ENCODE assay signal across 15 mouse cellular contexts in genomic region chr1:68105834-68106542, GRCm38 (mm10).
DNase-seq lines count a peak whose midpoint lies in the region; ATAC-seq and TF ChIP-seq lines count a peak whose summit lies in the region.
"Had no signal": no experiment of that assay in that cellular context is flagged by ENCODE, and none has a peak within 500 bp of the region (broad histone marks: within the 10 kb centered on the region; RNA-seq: fewer than 3 reads in every experiment).

No protein-coding gene starts in this region.

- no peak for TF ChIP-seq CTCF in brain, embryonic 14.5 days (IDR thresholded peaks at IDR 0.05; ENCODE audit: borderline replicate concordance, extremely low read depth, insufficient read depth, insufficient read length)

- no peak overlapping the region for H3K27ac ChIP-seq in forebrain, embryonic 11.5 days (ENCODE audit: low read depth, low read length)
- no peak overlapping the region for H3K27ac ChIP-seq in forebrain, embryonic 10.5 days
- H3K27ac ChIP-seq in forebrain, embryonic 12.5 days = no peak overlapping the region
- 0 out of 2 replicates have a peak overlapping the region, but pooled peaks have one; percentile 14 for H3K27ac ChIP-seq in hindbrain, embryonic 14.5 days
- H3K27ac ChIP-seq: embryonic facial prominence, embryonic 15.5 days; heart, adult 2 months; heart, embryonic 15.5 days; limb, embryonic 15.5 days had no signal

- no peaks in the 10 kb centered on the region for H3K9me3 ChIP-seq in forebrain, embryonic 11.5 days (ENCODE audit: control insufficient read depth, low read length)
- no peaks in the 10 kb centered on the region for H3K9me3 ChIP-seq in forebrain, embryonic 10.5 days
- H3K9me3 ChIP-seq in forebrain, embryonic 12.5 days = no peaks in the 10 kb centered on the region
- H3K9me3 ChIP-seq in hindbrain, embryonic 14.5 days (ENCODE audit: control insufficient read depth, low read length) = no peaks in the 10 kb centered on the region
- H3K9me3 ChIP-seq: embryonic facial prominence, embryonic 15.5 days; heart, embryonic 15.5 days; limb, embryonic 15.5 days; megakaryocyte, embryonic 14.5 days had no signal

- H3K36me3 ChIP-seq in forebrain, embryonic 11.5 days (ENCODE audit: control insufficient read depth, insufficient read depth, low read length) = no peaks in the 10 kb centered on the region
- H3K36me3 ChIP-seq in forebrain, embryonic 10.5 days (replicated peaks) = no peaks in the 10 kb centered on the region
- no peaks in the 10 kb centered on the region for H3K36me3 ChIP-seq in forebrain, embryonic 12.5 days (replicated peaks)
- no peaks in the 10 kb centered on the region for H3K36me3 ChIP-seq in hindbrain, embryonic 14.5 days (replicated peaks; ENCODE audit: control insufficient read depth, insufficient read depth)
- H3K36me3 ChIP-seq: embryonic facial prominence, embryonic 15.5 days; heart, embryonic 15.5 days; limb, embryonic 15.5 days had no signal

- DNase-seq in forebrain, embryonic 11.5 days (ENCODE audit: low spot score) = no peak
- DNase-seq in forebrain, embryonic 10.5 days (ENCODE audit: extremely low spot score, low spot score) = no peak
- DNase-seq in brain, embryonic 14.5 days (ENCODE audit: low read depth) = peak; percentile 77
- DNase-seq in hindbrain, embryonic 14.5 days (ENCODE audit: low spot score) = peak; percentile 24
- no peak for DNase-seq in lung, adult 18-20 months
- DNase-seq in T-cell, adult 2 months (ENCODE audit: low spot score) = no peak
- DNase-seq: layer of hippocampus, adult 9-11 months; right cerebral cortex, postnatal 25 days had no signal

- H3K4me3 ChIP-seq in forebrain, embryonic 11.5 days (ENCODE audit: low read depth, low read length) = no peak overlapping the region
- no peak overlapping the region for H3K4me3 ChIP-seq in forebrain, embryonic 10.5 days
- H3K4me3 ChIP-seq in forebrain, embryonic 12.5 days (replicated peaks) = no peak overlapping the region
- no peak overlapping the region for H3K4me3 ChIP-seq in hindbrain, embryonic 14.5 days (replicated peaks; ENCODE audit: low read length)
- H3K4me3 ChIP-seq: embryonic facial prominence, embryonic 15.5 days; heart, adult 2 months; heart, embryonic 15.5 days; limb, embryonic 15.5 days; megakaryocyte, embryonic 14.5 days had no signal

- H3K4me2 ChIP-seq in forebrain, embryonic 11.5 days (ENCODE audit: low read depth, low read length, severe bottlenecking) = no peak overlapping the region
- no peak overlapping the region for H3K4me2 ChIP-seq in forebrain, embryonic 12.5 days
- H3K4me2 ChIP-seq in hindbrain, embryonic 14.5 days (replicated peaks) = no peak overlapping the region
- H3K4me2 ChIP-seq: embryonic facial prominence, embryonic 15.5 days; heart, embryonic 15.5 days; limb, embryonic 15.5 days had no signal

- peak; percentile 61 for ATAC-seq in forebrain, embryonic 11.5 days (replicated peaks; ENCODE audit: low FRiP score)
- ATAC-seq in forebrain, embryonic 12.5 days (ENCODE audit: low FRiP score) = peak; percentile 53; the same call in 1 of the 2 replicates
- ATAC-seq in hindbrain, embryonic 14.5 days (ENCODE audit: low FRiP score) = peak; percentile 40; the same call in 1 of the 2 replicates
- ATAC-seq: activated CD4-positive, CD25-positive, alpha-beta regulatory T cell, adult 4 months had no signal

- WGBS in forebrain, embryonic 11.5 days = 58% methylated on average over 7 of the region's 7 CpGs
- WGBS in forebrain, embryonic 10.5 days = 69% methylated on average over 7 of the region's 7 CpGs
- WGBS in forebrain, embryonic 12.5 days = 54% methylated on average over 7 of the region's 7 CpGs
- 48% methylated on average over 7 of the region's 7 CpGs for WGBS in hindbrain, embryonic 14.5 days

- H3K4me1 ChIP-seq in forebrain, embryonic 11.5 days (replicated peaks; ENCODE audit: control insufficient read depth, insufficient read depth, low read length) = no peaks in the 10 kb centered on the region
- no peaks in the 10 kb centered on the region for H3K4me1 ChIP-seq in forebrain, embryonic 10.5 days
- no peaks in the 10 kb centered on the region for H3K4me1 ChIP-seq in forebrain, embryonic 12.5 days
- no peaks in the 10 kb centered on the region for H3K4me1 ChIP-seq in hindbrain, embryonic 14.5 days (replicated peaks; ENCODE audit: control insufficient read depth, insufficient read depth, low read length)
- H3K4me1 ChIP-seq: embryonic facial prominence, embryonic 15.5 days; heart, embryonic 15.5 days; limb, embryonic 15.5 days; megakaryocyte, embryonic 14.5 days had no signal

- no peak overlapping the region for H3K9ac ChIP-seq in forebrain, embryonic 11.5 days (ENCODE audit: low read length)
- no peak overlapping the region for H3K9ac ChIP-seq in forebrain, embryonic 12.5 days
- H3K9ac ChIP-seq in hindbrain, embryonic 14.5 days = no peak overlapping the region
- H3K9ac ChIP-seq: embryonic facial prominence, embryonic 15.5 days; heart, embryonic 15.5 days; limb, embryonic 15.5 days had no signal

- no peaks in the 10 kb centered on the region for H3K27me3 ChIP-seq in forebrain, embryonic 11.5 days (ENCODE audit: control insufficient read depth, insufficient read depth, low read length)
- no peaks in the 10 kb centered on the region for H3K27me3 ChIP-seq in forebrain, embryonic 10.5 days (ENCODE audit: poor library complexity, severe bottlenecking)
- H3K27me3 ChIP-seq in forebrain, embryonic 12.5 days = no peaks in the 10 kb centered on the region
- no peaks in the 10 kb centered on the region for H3K27me3 ChIP-seq in hindbrain, embryonic 14.5 days (ENCODE audit: control insufficient read depth, insufficient read depth, low read length)
- H3K27me3 ChIP-seq: embryonic facial prominence, embryonic 15.5 days; heart, embryonic 15.5 days; limb, embryonic 15.5 days; megakaryocyte, embryonic 14.5 days had no signal

- no peak for TF ChIP-seq POLR2A in brain, embryonic 14.5 days (IDR thresholded peaks at IDR 0.05; ENCODE audit: borderline replicate concordance, extremely low read depth, insufficient read depth, insufficient read length, poor library complexity, severe bottlenecking)

Comparison
In these comparisons a context has a peak if more than half of its experiments do, and no peak if none do; other contexts are left out.
1. DNase-seq: peak in brain, embryonic 14.5 days (single experiment) and hindbrain, embryonic 14.5 days (single experiment); none in forebrain, embryonic 11.5 days (single experiment), forebrain, embryonic 10.5 days (single experiment), lung, adult 18-20 months (0 of 2) and T-cell, adult 2 months (single experiment).
2. Peak in every context shown above with its lines, with median percentiles within 50 percentile points of each other: ATAC-seq.